Mouse (Mus musculus): ENCODE measurements around the gene Dnah9. TPM values are rescaled to one million over a fixed set of nuclear protein-coding genes. Genes with fewer than 3 reads are reported as not detected.
A peak's percentile ranks its signal among the peaks of the same experiment; 100 is the strongest.

The Dnah9 gene
- polyA plus RNA-seq, 1 experiment from 2014 or later = 1.8 TPM

- H3K9ac ChIP-seq (replicated peaks; ENCODE audit: low read depth) = no peak overlapping the region
- no peak overlapping the region for H3K27ac ChIP-seq (ENCODE audit: low read length)
- H3K4me1 ChIP-seq (ENCODE audit: insufficient read depth, low read depth, low read length) = no peaks in the 10 kb centered on the region
- TF ChIP-seq CTCF (IDR thresholded peaks at IDR 0.05) (no peak), EP300 (IDR thresholded peaks at IDR 0.05) (no peak)
- whole genome bisulfite sequencing = 47% methylated on average over 8 of the region's 8 CpGs
- H3K9me3 ChIP-seq (ENCODE audit: low read length) = no peaks in the 10 kb centered on the region
- no peak overlapping the region for H3K4me3 ChIP-seq (ENCODE audit: low read depth, low read length)
- no peaks in the 10 kb centered on the region for H3K36me3 ChIP-seq (ENCODE audit: insufficient read depth, low read length)
- no peaks in the 10 kb centered on the region for H3K27me3 ChIP-seq (replicated peaks; ENCODE audit: insufficient read depth, low read length)
- no peak overlapping the region for H3K4me2 ChIP-seq (replicated peaks; ENCODE audit: low read depth, low read length)
- DNase-seq (ENCODE audit: low spot score) (peak; percentile 66), ATAC-seq (peak; percentile 81)
These were observed 329.4 kb downstream of the Dnah9 start for GRCm38 (mm10) chr11:65838999-65839398.

GRCm38 (mm10) chr11:65824556-65824955, 343.8 kb downstream of the Dnah9 start:
- DNase-seq (ENCODE audit: low spot score) (no peak), ATAC-seq (no peak)
- no peaks in the 10 kb centered on the region for H3K4me1 ChIP-seq (ENCODE audit: insufficient read depth, low read depth, low read length)
- no peak overlapping the region for H3K9ac ChIP-seq (replicated peaks; ENCODE audit: low read depth)
- no peak overlapping the region for H3K4me2 ChIP-seq (replicated peaks; ENCODE audit: low read depth, low read length)
- no peaks in the 10 kb centered on the region for H3K27me3 ChIP-seq (replicated peaks; ENCODE audit: insufficient read depth, low read length)
- WGBS = 83% methylated on average over 3 of the region's 3 CpGs
- no peak overlapping the region for H3K4me3 ChIP-seq (ENCODE audit: low read depth, low read length)
- TF ChIP-seq EP300 (IDR thresholded peaks at IDR 0.05) = no peak
- no peak for TF ChIP-seq CTCF (IDR thresholded peaks at IDR 0.05)
- no peak overlapping the region for H3K27ac ChIP-seq (ENCODE audit: low read length)
- no peaks in the 10 kb centered on the region for H3K9me3 ChIP-seq (ENCODE audit: low read length)
- H3K36me3 ChIP-seq (ENCODE audit: insufficient read depth, low read length) = peaks cover 52% of the 10 kb centered on the region

DNA sequence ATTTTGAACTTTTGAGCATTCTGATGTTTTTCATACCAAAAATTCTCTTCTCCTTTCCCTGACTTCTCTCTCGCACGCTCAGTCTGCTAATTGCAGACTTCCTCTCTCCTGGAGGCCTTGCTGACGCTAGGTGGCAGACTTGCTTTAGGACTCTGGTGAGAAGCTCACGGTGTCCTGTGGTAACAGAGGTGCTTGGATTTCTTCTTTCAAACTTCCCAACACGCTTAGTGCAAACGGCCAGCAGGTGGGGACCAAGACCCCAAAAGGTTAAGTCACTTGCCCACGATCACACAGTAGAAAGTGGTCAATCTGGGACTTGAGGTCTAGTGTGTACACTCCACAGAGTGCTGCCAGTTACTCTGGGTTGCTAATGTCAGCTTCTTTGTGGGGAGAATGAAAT, 347.5 kb downstream of the Dnah9 start:
- DNase-seq (ENCODE audit: low spot score) (peak; percentile 83), ATAC-seq (peak; percentile 62)
- H3K4me2 ChIP-seq (replicated peaks; ENCODE audit: low read depth, low read length) = no peak overlapping the region
- WGBS = 10% methylated on average over 7 of the region's 7 CpGs
- H3K27me3 ChIP-seq (replicated peaks; ENCODE audit: insufficient read depth, low read length) = no peaks in the 10 kb centered on the region
- TF ChIP-seq CTCF (IDR thresholded peaks at IDR 0.05) (peak; percentile 86), EP300 (IDR thresholded peaks at IDR 0.05) (no peak)
- H3K27ac ChIP-seq (ENCODE audit: low read length) = no peak overlapping the region
- no peaks in the 10 kb centered on the region for H3K9me3 ChIP-seq (ENCODE audit: low read length)
- H3K4me3 ChIP-seq (ENCODE audit: low read depth, low read length) = no peak overlapping the region
- H3K4me1 ChIP-seq (ENCODE audit: insufficient read depth, low read depth, low read length) = no peaks in the 10 kb centered on the region
- no peak overlapping the region for H3K9ac ChIP-seq (replicated peaks; ENCODE audit: low read depth)
- H3K36me3 ChIP-seq (ENCODE audit: insufficient read depth, low read length) = peaks cover 38% of the 10 kb centered on the region

DNA sequence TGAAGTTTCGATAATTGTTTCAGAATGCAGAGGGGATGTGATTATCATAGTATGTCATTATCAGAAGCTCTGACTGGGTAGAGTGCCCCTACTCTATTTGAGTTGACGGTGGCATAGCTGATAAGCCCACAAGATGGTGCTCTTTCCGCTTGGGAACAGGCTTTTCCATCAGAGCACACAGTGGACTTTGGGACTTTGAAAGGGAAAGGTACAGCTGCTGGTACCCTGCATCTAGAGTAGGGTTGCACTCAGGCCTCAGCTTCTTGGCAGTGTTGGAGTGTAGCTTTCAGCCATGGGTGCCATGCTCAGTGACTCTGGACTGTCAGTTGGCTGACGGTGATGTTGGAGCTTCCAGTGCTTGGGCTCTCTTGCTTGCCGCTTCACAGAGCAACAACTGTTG, 348.1 kb downstream of the Dnah9 start:
- ATAC-seq (no peak), DNase-seq (ENCODE audit: low spot score) (no peak)
- WGBS = 75% methylated on average over 5 of the region's 5 CpGs
- H3K9ac ChIP-seq (replicated peaks; ENCODE audit: low read depth) = no peak overlapping the region
- H3K4me1 ChIP-seq (ENCODE audit: insufficient read depth, low read depth, low read length) = no peaks in the 10 kb centered on the region
- no peaks in the 10 kb centered on the region for H3K27me3 ChIP-seq (replicated peaks; ENCODE audit: insufficient read depth, low read length)
- H3K9me3 ChIP-seq (ENCODE audit: low read length) = no peaks in the 10 kb centered on the region
- peaks cover 44% of the 10 kb centered on the region for H3K36me3 ChIP-seq (ENCODE audit: insufficient read depth, low read length)
- no peak overlapping the region for H3K27ac ChIP-seq (ENCODE audit: low read length)
- no peak overlapping the region for H3K4me3 ChIP-seq (ENCODE audit: low read depth, low read length)
- TF ChIP-seq CTCF (IDR thresholded peaks at IDR 0.05) (peak; percentile 53), EP300 (IDR thresholded peaks at IDR 0.05) (no peak)
- no peak overlapping the region for H3K4me2 ChIP-seq (replicated peaks; ENCODE audit: low read depth, low read length)

DNA sequence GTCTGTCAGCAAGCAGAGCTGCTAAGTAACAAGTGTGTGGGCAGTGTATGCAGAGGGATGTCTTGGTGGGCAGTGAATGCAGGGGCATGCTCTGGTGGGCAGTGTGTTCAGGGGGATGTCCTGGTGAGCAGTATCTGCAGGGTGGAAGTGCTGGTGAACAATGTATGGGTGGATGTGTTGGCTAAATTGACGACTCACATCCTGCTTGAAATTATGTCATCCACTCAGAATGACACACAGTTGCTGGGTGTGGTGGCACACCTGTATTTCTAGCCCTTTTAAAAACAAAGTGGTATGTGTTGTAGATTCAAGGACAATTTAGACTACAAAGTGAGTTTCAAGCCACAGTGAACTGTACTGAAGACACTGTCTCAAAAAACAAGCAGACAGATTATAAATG, 350.2 kb downstream of the Dnah9 start:
- H3K9ac ChIP-seq (replicated peaks; ENCODE audit: low read depth) = no peak overlapping the region
- ATAC-seq = no peak
- H3K36me3 ChIP-seq (ENCODE audit: insufficient read depth, low read length) = peaks cover 44% of the 10 kb centered on the region

GRCm38 (mm10) chr11:65816237-65816636, 352.1 kb downstream of the Dnah9 start:
- Histone ChIP-seq H3K27ac (ENCODE audit: low read length) (no peak overlapping the region), H3K4me1 (ENCODE audit: insufficient read depth, low read depth, low read length) (no peaks in the 10 kb centered on the region; the same call in 1 of the 2 replicates), H3K36me3 (ENCODE audit: insufficient read depth, low read length) (peaks cover 26% of the 10 kb centered on the region), H3K9ac (replicated peaks; ENCODE audit: low read depth) (no peak overlapping the region), H3K9me3 (ENCODE audit: low read length) (no peaks in the 10 kb centered on the region), H3K27me3 (replicated peaks; ENCODE audit: insufficient read depth, low read length) (no peaks in the 10 kb centered on the region), H3K4me3 (ENCODE audit: low read depth, low read length) (no peak overlapping the region), H3K4me2 (replicated peaks; ENCODE audit: low read depth, low read length) (no peak overlapping the region)
- TF ChIP-seq CTCF (IDR thresholded peaks at IDR 0.05) (no peak), EP300 (IDR thresholded peaks at IDR 0.05) (no peak)
- no peak for DNase-seq (ENCODE audit: low spot score)
- no peak for ATAC-seq
- WGBS = 77% methylated on average over 6 of the region's 6 CpGs

More for the DNA sequence above, 350.2 kb downstream of the Dnah9 start:
- Histone ChIP-seq H3K4me3 (ENCODE audit: low read depth, low read length) (no peak overlapping the region), H3K4me1 (ENCODE audit: insufficient read depth, low read depth, low read length) (no peaks in the 10 kb centered on the region), H3K4me2 (replicated peaks; ENCODE audit: low read depth, low read length) (no peak overlapping the region), H3K9me3 (ENCODE audit: low read length) (no peaks in the 10 kb centered on the region), H3K27me3 (replicated peaks; ENCODE audit: insufficient read depth, low read length) (no peaks in the 10 kb centered on the region), H3K27ac (ENCODE audit: low read length) (no peak overlapping the region)
- no peak for TF ChIP-seq CTCF (IDR thresholded peaks at IDR 0.05)
- no peak for TF ChIP-seq EP300 (IDR thresholded peaks at IDR 0.05)
- WGBS = 47% methylated on average over 1 of the region's 1 CpGs
- no peak for DNase-seq (ENCODE audit: low spot score)

DNA sequence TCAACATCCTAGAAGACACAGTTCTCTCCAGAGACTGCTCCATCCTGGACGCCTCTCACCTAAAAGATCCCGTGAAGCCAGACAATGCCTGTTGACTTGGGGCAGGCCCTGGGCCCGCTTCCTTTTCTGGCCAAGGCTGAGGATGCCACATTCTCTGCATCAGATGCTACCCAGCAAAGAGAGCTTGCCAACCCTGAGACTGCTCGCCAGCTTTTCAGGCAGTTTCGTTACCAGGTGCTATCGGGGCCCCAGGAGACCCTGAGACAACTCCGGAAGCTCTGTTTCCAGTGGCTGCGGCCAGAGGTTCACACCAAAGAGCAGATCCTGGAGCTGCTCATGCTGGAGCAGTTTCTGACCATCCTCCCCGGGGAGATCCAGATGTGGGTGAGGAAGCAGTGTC, 354.0 kb downstream of the Dnah9 start:
- TF ChIP-seq CTCF (IDR thresholded peaks at IDR 0.05) (no peak), EP300 (IDR thresholded peaks at IDR 0.05) (no peak)
- Histone ChIP-seq H3K4me2 (replicated peaks; ENCODE audit: low read depth, low read length) (no peak overlapping the region), H3K4me3 (ENCODE audit: low read depth, low read length) (no peak overlapping the region), H3K9ac (replicated peaks; ENCODE audit: low read depth) (no peak overlapping the region), H3K27me3 (replicated peaks; ENCODE audit: insufficient read depth, low read length) (no peaks in the 10 kb centered on the region), H3K9me3 (ENCODE audit: low read length) (no peaks in the 10 kb centered on the region), H3K36me3 (ENCODE audit: insufficient read depth, low read length) (peaks cover 21% of the 10 kb centered on the region), H3K27ac (ENCODE audit: low read length) (no peak overlapping the region), H3K4me1 (ENCODE audit: insufficient read depth, low read depth, low read length) (no peaks in the 10 kb centered on the region; the same call in 1 of the 2 replicates)
- ATAC-seq = no peak
- 93% methylated on average over 9 of the region's 9 CpGs for WGBS
- DNase-seq (ENCODE audit: low spot score) = no peak

Data from lung, postnatal 0 days (tissue).